Mouse (Mus musculus): Measurements from ENCODE around the gene Trim72. TPM values are rescaled to one million over a fixed set of nuclear protein-coding genes. Genes with fewer than 3 reads are reported as not detected.
"Not testable (repeated sequence)": the region's sequence is repeated elsewhere in the genome, so short reads cannot be mapped to it uniquely, and the experiment has no call there.

Trim72 gene
- total and polyA plus RNA-seq, 2 experiments from 2014 or later: 2.3 to 52.7 TPM

DNA sequence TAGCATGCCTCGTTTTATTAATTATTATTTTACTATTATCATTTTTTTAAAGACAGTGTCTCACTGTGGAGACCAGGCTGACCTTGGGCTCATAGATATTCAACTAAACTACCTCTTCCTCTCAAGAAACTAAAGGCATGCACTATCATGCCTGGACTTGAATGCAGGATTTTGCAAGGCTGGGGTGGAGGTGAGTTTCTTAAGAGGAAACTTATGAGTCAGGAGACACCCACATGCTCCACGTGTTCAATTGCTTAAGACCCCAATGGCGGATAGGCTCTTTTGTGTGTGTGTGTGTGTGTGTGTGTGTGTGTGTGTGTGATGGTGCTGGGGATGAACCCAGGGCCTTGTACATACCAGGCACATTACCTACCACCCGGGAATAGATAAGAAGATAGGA, 21.6 kb downstream of the Trim72 start:
- DNase-seq (ENCODE audit: low spot score): no peak
- Histone ChIP-seq H3K27me3 (ENCODE audit: control insufficient read depth, insufficient read depth, low read length) (no peaks in the 10 kb centered on the region), H3K4me1 (ENCODE audit: control insufficient read depth, insufficient read depth) (no peaks in the 10 kb centered on the region), H3K4me2 (ENCODE audit: low read depth, low read length) (no peak overlapping the region), H3K36me3 (replicated peaks; ENCODE audit: control insufficient read depth, insufficient read depth, low read length) (no peaks in the 10 kb centered on the region), H3K4me3 (ENCODE audit: low read depth, low read length) (no peak overlapping the region), H3K9ac (replicated peaks; ENCODE audit: low read depth, low read length) (no peak overlapping the region), H3K9me3 (replicated peaks; ENCODE audit: control insufficient read depth, low read length) (0 out of 2 replicates have a peak, but pooled peaks cover 3% of the 10 kb centered on the region), H3K27ac (ENCODE audit: low read depth) (no peak overlapping the region)
- ATAC-seq (ENCODE audit: insufficient read depth, low read depth): no peak
- TF ChIP-seq EP300 (IDR thresholded peaks at IDR 0.05; ENCODE audit: low read depth) (no peak), CTCF (IDR thresholded peaks at IDR 0.05; ENCODE audit: low read depth) (no peak)
- WGBS: 75% methylated on average over 4 of the region's 4 CpGs

GRCm38 (mm10) chr7:128031403-128031976, 27.7 kb downstream of the Trim72 start:
- ATAC-seq (ENCODE audit: insufficient read depth, low read depth): 0 out of 2 replicates have a peak, but pooled peaks have one; percentile 49

GRCm38 (mm10) chr7:128032290-128032988, 28.7 kb downstream of the Trim72 start:
- ATAC-seq (ENCODE audit: insufficient read depth, low read depth): no peak
- Histone ChIP-seq H3K36me3 (replicated peaks; ENCODE audit: control insufficient read depth, insufficient read depth, low read length) (no peaks in the 10 kb centered on the region), H3K27me3 (ENCODE audit: control insufficient read depth, insufficient read depth, low read length) (no peaks in the 10 kb centered on the region), H3K27ac (ENCODE audit: low read depth) (no peak overlapping the region), H3K9me3 (replicated peaks; ENCODE audit: control insufficient read depth, low read length) (no peaks in the 10 kb centered on the region), H3K4me1 (ENCODE audit: control insufficient read depth, insufficient read depth) (no peaks in the 10 kb centered on the region), H3K4me2 (ENCODE audit: low read depth, low read length) (no peak overlapping the region), H3K4me3 (ENCODE audit: low read depth, low read length) (no peak overlapping the region), H3K9ac (replicated peaks; ENCODE audit: low read depth, low read length) (no peak overlapping the region)
- DNase-seq (ENCODE audit: low spot score): no peak
- WGBS: 59% methylated on average over 5 of the region's 5 CpGs
- TF ChIP-seq EP300 (IDR thresholded peaks at IDR 0.05; ENCODE audit: low read depth) (no peak), CTCF (IDR thresholded peaks at IDR 0.05; ENCODE audit: low read depth) (no peak)

More at GRCm38 (mm10) chr7:128031403-128031976, 27.7 kb downstream of the Trim72 start:
- H3K9me3 ChIP-seq (replicated peaks; ENCODE audit: control insufficient read depth, low read length): no peaks in the 10 kb centered on the region
- H3K4me3 ChIP-seq (ENCODE audit: low read depth, low read length): no peak overlapping the region
- no peaks in the 10 kb centered on the region for H3K27me3 ChIP-seq (ENCODE audit: control insufficient read depth, insufficient read depth, low read length)
- no peak overlapping the region for H3K4me2 ChIP-seq (ENCODE audit: low read depth, low read length)
- H3K9ac ChIP-seq (replicated peaks; ENCODE audit: low read depth, low read length): no peak overlapping the region
- no peaks in the 10 kb centered on the region for H3K36me3 ChIP-seq (replicated peaks; ENCODE audit: control insufficient read depth, insufficient read depth, low read length)
- no peak for DNase-seq (ENCODE audit: low spot score)
- no peaks in the 10 kb centered on the region for H3K4me1 ChIP-seq (ENCODE audit: control insufficient read depth, insufficient read depth)
- no peak overlapping the region for H3K27ac ChIP-seq (ENCODE audit: low read depth)
- no peak for TF ChIP-seq CTCF (IDR thresholded peaks at IDR 0.05; ENCODE audit: low read depth)
- no peak for TF ChIP-seq EP300 (IDR thresholded peaks at IDR 0.05; ENCODE audit: low read depth)
- 51% methylated on average over 9 of the region's 9 CpGs for WGBS

GRCm38 (mm10) chr7:128032989-128033293, 29.2 kb downstream of the Trim72 start:
- TF ChIP-seq CTCF (IDR thresholded peaks at IDR 0.05; ENCODE audit: low read depth): no peak
- TF ChIP-seq EP300 (IDR thresholded peaks at IDR 0.05; ENCODE audit: low read depth): no peak
- Histone ChIP-seq H3K27ac (ENCODE audit: low read depth) (no peak overlapping the region), H3K4me3 (ENCODE audit: low read depth, low read length) (no peak overlapping the region), H3K27me3 (ENCODE audit: control insufficient read depth, insufficient read depth, low read length) (no peaks in the 10 kb centered on the region), H3K4me1 (ENCODE audit: control insufficient read depth, insufficient read depth) (no peaks in the 10 kb centered on the region), H3K9ac (replicated peaks; ENCODE audit: low read depth, low read length) (no peak overlapping the region), H3K4me2 (ENCODE audit: low read depth, low read length) (no peak overlapping the region), H3K36me3 (replicated peaks; ENCODE audit: control insufficient read depth, insufficient read depth, low read length) (no peaks in the 10 kb centered on the region), H3K9me3 (replicated peaks; ENCODE audit: control insufficient read depth, low read length) (no peaks in the 10 kb centered on the region)
- ATAC-seq (ENCODE audit: insufficient read depth, low read depth): no peak
- DNase-seq (ENCODE audit: low spot score): no peak
- 84% methylated on average over 3 of the region's 3 CpGs for WGBS

- Histone ChIP-seq H3K4me3 (ENCODE audit: low read depth, low read length) (no peak overlapping the region), H3K4me1 (ENCODE audit: control insufficient read depth, insufficient read depth) (no peaks in the 10 kb centered on the region), H3K9me3 (replicated peaks; ENCODE audit: control insufficient read depth, low read length) (no peaks in the 10 kb centered on the region), H3K27me3 (ENCODE audit: control insufficient read depth, insufficient read depth, low read length) (no peaks in the 10 kb centered on the region), H3K36me3 (replicated peaks; ENCODE audit: control insufficient read depth, insufficient read depth, low read length) (no peaks in the 10 kb centered on the region), H3K4me2 (ENCODE audit: low read depth, low read length) (no peak overlapping the region), H3K27ac (ENCODE audit: low read depth) (no peak overlapping the region), H3K9ac (replicated peaks; ENCODE audit: low read depth, low read length) (no peak overlapping the region)
- TF ChIP-seq EP300 (IDR thresholded peaks at IDR 0.05; ENCODE audit: low read depth): no peak
- TF ChIP-seq CTCF (IDR thresholded peaks at IDR 0.05; ENCODE audit: low read depth): no peak
- ATAC-seq (ENCODE audit: insufficient read depth, low read depth) (no peak), DNase-seq (ENCODE audit: low spot score) (no peak)
- WGBS: 85% methylated on average over 4 of the region's 4 CpGs
These were observed 29.9 kb downstream of the Trim72 start for GRCm38 (mm10) chr7:128033616-128034015.

- H3K4me3 ChIP-seq (ENCODE audit: low read depth, low read length); ATAC-seq (ENCODE audit: insufficient read depth, low read depth); H3K4me1 ChIP-seq (ENCODE audit: control insufficient read depth, insufficient read depth); DNase-seq (ENCODE audit: low spot score); H3K4me2 ChIP-seq (ENCODE audit: low read depth, low read length); H3K27ac ChIP-seq (ENCODE audit: low read depth); H3K27me3 ChIP-seq (ENCODE audit: control insufficient read depth, insufficient read depth, low read length); H3K36me3 ChIP-seq (replicated peaks; ENCODE audit: control insufficient read depth, insufficient read depth, low read length); H3K9me3 ChIP-seq (replicated peaks; ENCODE audit: control insufficient read depth, low read length); H3K9ac ChIP-seq (replicated peaks; ENCODE audit: low read depth, low read length): not testable (repeated sequence)
- 72% methylated on average over 15 of the region's 15 CpGs for WGBS
These were observed 38.5 kb downstream of the Trim72 start for GRCm38 (mm10) chr7:128042161-128042820.
